Mouse (Mus musculus): ENCODE measurements around the gene Hectd4. TPM values are rescaled to one million over a fixed set of nuclear protein-coding genes. Genes with fewer than 3 reads are reported as not detected.
"Not testable (repeated sequence)": the region's sequence is repeated elsewhere in the genome, so short reads cannot be mapped to it uniquely, and the experiment has no call there.

Gene Hectd4
- polyA plus RNA-seq, 1 experiment from 2014 or later, result 7.6 TPM

DNA sequence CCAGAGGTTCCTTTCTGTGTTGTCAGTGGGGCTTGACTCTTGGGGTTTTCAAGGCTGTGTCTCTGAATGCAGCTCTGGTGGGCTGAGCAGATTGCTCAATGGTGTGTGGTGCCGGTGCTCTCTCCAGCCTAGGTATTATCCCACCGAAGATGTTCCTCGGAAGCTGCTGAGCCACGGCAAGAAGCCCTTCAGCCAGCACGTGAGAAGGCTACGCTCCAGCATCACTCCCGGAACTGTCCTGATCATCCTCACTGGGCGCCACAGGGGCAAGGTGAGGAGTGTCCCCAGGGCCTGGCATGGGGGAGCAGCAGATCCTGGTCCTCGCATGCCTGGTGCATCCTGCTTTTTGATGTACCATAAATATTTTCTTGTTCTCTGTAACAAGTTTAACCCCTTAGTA is 13.5 kb upstream of the Hectd4 start:
- peaks cover 61% of the 10 kb centered on the region for H3K36me3 ChIP-seq
- peak overlapping the region; percentile 97 for H3K9ac ChIP-seq
- WGBS (ENCODE audit: insufficient replicate concordance), result 72% methylated on average over 9 of the region's 9 CpGs
- H3K9me3 ChIP-seq (replicated peaks), result no peaks in the 10 kb centered on the region
- peaks cover 37% of the 10 kb centered on the region for H3K4me1 ChIP-seq (replicated peaks)
- H3K27ac ChIP-seq, result peak overlapping the region; percentile 83
- peak overlapping the region; percentile 88 for H3K4me3 ChIP-seq (replicated peaks)
- ATAC-seq (ENCODE audit: low read depth), result no peak
- no peak for DNase-seq
- H3K4me2 ChIP-seq, result peak overlapping the region; percentile 82
- H3K27me3 ChIP-seq, result no peaks in the 10 kb centered on the region

DNA sequence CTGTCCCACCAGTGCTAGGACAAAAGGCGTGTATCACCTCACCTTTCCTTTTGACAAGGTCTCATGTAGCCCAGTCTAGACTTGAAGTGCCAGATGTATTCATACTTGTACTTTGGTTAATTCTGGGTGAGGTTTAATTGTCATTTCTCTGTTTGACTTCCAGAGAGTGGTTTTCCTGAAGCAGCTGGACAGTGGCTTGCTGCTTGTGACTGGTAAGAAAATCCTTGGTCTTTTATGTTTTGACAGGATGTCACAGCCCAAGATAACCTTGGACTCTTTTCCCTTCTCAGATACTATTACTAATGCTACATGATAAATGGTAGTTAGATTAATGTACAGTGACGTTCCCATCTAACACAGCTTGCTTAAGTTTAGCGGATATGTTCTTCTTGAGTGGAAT is 13.0 kb upstream of the Hectd4 start:
- H3K4me1 ChIP-seq (replicated peaks), result peaks cover 37% of the 10 kb centered on the region
- H3K9ac ChIP-seq, result peak overlapping the region; percentile 97
- DNase-seq (no peak), ATAC-seq (ENCODE audit: low read depth) (no peak)
- H3K27me3 ChIP-seq, result no peaks in the 10 kb centered on the region
- peak overlapping the region; percentile 88 for H3K4me3 ChIP-seq (replicated peaks)
- peak overlapping the region; percentile 82 for H3K4me2 ChIP-seq
- H3K9me3 ChIP-seq (replicated peaks), result no peaks in the 10 kb centered on the region
- peaks cover 66% of the 10 kb centered on the region for H3K36me3 ChIP-seq
- peak overlapping the region; percentile 83 for H3K27ac ChIP-seq
- 68% methylated on average over 3 of the region's 3 CpGs for WGBS (ENCODE audit: insufficient replicate concordance)

DNA sequence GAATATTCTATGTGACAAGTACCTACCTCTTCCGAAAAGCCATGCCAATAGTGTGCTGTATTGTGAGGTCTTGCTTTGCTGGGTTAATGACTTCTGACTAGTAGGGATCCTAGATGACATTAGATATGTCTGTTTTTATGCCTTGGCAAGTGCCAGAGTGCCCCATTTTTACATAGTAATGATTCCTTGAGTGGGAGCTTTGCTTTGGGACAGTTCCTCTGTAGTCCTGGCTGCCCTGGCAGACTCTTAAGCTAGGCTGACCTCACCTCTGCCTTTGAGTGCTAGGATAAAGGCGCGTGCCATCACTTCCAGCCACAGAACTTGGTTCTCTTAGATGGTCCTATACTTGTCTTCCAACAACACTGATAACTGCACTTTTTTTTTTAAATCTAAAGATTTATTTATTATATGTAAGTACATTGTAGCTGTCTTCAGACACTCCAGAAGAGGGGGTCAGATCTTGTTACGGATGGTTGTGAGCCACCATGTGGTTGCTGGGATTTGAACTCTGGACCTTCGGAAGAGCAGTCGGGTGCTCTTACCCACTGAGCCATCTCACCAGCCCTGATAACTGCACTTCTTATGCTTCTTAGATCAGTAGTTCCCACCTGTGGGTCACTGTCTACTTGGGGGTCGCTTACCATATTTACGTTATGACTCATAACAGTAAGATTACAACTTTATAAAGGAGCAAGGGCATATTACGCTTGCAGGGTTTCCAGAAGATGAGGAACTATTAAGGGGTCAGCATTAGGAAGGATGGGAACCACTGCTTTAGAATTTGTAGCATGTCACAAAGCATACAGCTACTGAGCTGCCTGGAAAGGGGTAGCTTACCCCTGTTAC is 10.0 kb upstream of the Hectd4 start:
- Histone ChIP-seq H3K9ac (no peak overlapping the region), H3K27me3 (no peaks in the 10 kb centered on the region), H3K36me3 (peaks cover 78% of the 10 kb centered on the region), H3K27ac (peak overlapping the region; percentile 45; the same call in 1 of the 2 replicates), H3K4me3 (replicated peaks) (no peak overlapping the region), H3K4me2 (no peak overlapping the region), H3K9me3 (replicated peaks) (no peaks in the 10 kb centered on the region), H3K4me1 (replicated peaks) (peaks cover 43% of the 10 kb centered on the region)
- WGBS (ENCODE audit: insufficient replicate concordance), result 83% methylated on average over 9 of the region's 9 CpGs
- no peak for DNase-seq
- ATAC-seq (ENCODE audit: low read depth), result peak; percentile 10; the same call in 1 of the 2 replicates

DNA sequence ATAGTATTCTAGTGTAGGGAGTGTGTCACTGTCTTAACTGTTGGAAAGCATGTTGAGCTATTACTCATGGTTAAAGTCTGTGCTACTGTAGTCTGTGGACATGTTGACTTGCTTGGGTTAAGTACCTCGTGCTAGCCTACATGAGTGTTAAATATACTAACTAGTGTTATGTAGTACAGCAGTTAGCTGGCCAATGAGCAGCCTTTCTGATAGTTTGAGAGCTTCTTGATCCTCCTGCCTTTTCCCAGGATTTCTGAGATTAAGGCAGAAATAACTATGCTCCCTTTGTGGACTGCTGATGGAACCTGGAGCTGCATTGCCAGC is 9.5 kb upstream of the Hectd4 start:
- DNase-seq (no peak), ATAC-seq (ENCODE audit: low read depth) (no peak)
- Histone ChIP-seq H3K36me3 (peaks cover 77% of the 10 kb centered on the region), H3K27ac (no peak overlapping the region), H3K4me1 (replicated peaks) (peaks cover 47% of the 10 kb centered on the region), H3K4me2 (no peak overlapping the region), H3K9me3 (replicated peaks) (no peaks in the 10 kb centered on the region), H3K9ac (no peak overlapping the region), H3K27me3 (no peaks in the 10 kb centered on the region), H3K4me3 (replicated peaks) (no peak overlapping the region)
- 88% methylated on average over 1 of the region's 1 CpGs for WGBS (ENCODE audit: insufficient replicate concordance)

DNA sequence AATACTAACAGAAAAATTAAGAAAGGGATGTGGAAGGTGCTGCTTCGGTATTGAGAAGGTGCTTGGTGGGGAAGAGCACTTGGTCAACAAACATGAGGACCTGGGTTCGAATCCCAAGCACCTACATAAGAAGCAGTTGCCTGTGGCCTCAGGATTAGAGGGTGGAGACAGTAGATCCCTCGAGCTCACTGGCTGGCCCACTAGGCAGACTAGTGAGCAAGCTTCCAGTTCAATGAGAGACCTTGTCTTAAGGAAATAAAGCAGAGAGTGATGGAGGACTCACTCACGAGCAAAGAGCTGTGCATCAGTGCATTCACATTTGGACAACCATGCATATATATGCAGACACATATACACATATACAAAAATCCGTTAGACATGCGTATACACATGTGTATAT is 7.9 kb upstream of the Hectd4 start:
- Histone ChIP-seq H3K4me1 (replicated peaks) (peaks cover 44% of the 10 kb centered on the region), H3K9me3 (replicated peaks) (no peaks in the 10 kb centered on the region), H3K27me3 (no peaks in the 10 kb centered on the region), H3K9ac (no peak overlapping the region), H3K36me3 (peaks cover 61% of the 10 kb centered on the region), H3K27ac (no peak overlapping the region), H3K4me2 (no peak overlapping the region), H3K4me3 (replicated peaks) (no peak overlapping the region)
- ATAC-seq (ENCODE audit: low read depth), result no peak
- WGBS (ENCODE audit: insufficient replicate concordance), result 85% methylated on average over 6 of the region's 6 CpGs
- no peak for DNase-seq

DNA sequence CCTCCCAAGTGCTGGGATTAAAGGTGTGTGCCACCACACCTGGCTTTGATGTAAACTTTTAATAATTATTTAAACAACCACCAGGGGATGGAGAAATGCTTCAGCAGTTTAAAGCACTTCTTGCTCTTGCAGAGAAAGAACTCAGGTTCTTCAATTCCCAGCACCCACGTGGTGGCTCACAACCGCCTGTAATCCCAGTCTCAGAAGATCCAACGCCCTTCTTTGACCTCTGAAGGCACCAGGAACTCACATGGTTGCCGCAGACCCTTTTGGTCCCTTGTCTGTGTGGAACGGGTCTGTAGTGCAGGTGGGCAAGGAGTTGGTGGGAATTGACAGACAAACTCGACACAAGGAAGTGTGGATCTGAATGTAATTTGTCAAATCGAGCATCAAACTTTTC is 5.3 kb upstream of the Hectd4 start:
- peak overlapping the region; percentile 100 for H3K27ac ChIP-seq
- no peak overlapping the region for H3K4me3 ChIP-seq (replicated peaks)
- peak overlapping the region; percentile 72 for H3K9ac ChIP-seq
- peaks cover 53% of the 10 kb centered on the region for H3K4me1 ChIP-seq (replicated peaks)
- peaks cover 35% of the 10 kb centered on the region for H3K36me3 ChIP-seq
- H3K27me3 ChIP-seq, result no peaks in the 10 kb centered on the region
- no peak overlapping the region for H3K4me2 ChIP-seq
- 55% methylated on average over 7 of the region's 7 CpGs for WGBS (ENCODE audit: insufficient replicate concordance)
- ATAC-seq (ENCODE audit: low read depth), result no peak
- no peaks in the 10 kb centered on the region for H3K9me3 ChIP-seq (replicated peaks)
- DNase-seq, result no peak

DNA sequence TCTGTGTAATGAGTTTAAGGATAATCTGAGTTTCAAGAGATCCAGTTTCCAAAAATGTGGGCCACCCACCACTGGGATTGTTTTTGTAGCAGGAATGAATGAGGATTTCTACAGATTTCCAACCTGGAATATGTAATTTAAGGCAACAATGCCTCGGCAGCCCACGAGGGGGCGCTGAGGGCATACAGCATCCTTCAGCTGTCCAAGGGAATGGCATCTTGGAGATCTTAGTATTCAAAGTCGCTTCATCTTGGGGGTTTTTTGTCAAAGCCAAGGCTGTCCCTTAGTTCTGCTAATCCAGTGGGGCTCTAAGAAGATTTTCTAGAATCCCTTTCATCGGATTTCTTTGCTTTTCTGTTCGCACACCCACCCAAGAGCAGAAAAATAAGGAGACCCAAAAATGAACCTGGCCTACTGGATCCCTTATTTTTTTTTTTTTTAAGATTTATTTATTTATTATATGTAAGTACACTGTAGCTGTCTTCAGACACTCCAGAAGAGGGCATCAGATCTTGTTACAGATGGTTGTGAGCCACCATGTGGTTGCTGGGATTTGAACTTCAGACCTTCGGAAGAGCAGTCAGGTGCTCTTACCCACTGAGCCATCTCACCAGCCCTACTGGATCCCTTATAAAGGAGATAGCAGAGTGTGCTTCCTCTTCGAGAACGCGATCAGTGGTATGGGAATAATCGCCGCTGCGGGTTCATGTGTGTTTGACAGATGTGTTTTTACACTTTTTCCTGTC is 4.5 kb upstream of the Hectd4 start:
- H3K27ac ChIP-seq, result peak overlapping the region; percentile 100
- peak overlapping the region; percentile 55 for H3K4me2 ChIP-seq
- H3K9ac ChIP-seq, result peak overlapping the region; percentile 72
- H3K4me1 ChIP-seq (replicated peaks), result peaks cover 55% of the 10 kb centered on the region
- WGBS (ENCODE audit: insufficient replicate concordance), result 11% methylated on average over 13 of the region's 13 CpGs
- DNase-seq (peak; percentile 68), ATAC-seq (ENCODE audit: low read depth) (no peak; the same call in 1 of the 2 replicates)
- H3K9me3 ChIP-seq (replicated peaks), result no peaks in the 10 kb centered on the region
- no peak overlapping the region for H3K4me3 ChIP-seq (replicated peaks)
- H3K36me3 ChIP-seq, result peaks cover 27% of the 10 kb centered on the region
- H3K27me3 ChIP-seq, result no peaks in the 10 kb centered on the region

DNA sequence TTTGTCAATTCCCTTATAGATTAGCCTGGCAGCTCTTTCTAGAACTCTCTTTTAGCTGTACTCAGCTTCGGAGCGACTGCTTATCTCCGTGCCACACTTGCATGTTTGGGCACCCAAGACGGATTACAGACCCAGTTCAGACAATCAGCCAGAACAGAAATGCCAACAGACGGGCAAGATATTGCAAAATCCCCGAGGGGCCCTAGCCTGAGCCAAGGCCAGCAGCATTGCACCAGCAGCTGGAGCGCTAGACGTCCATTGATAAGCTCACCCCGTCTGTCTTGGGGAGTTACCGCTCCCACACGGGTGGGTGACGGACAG is 3.9 kb upstream of the Hectd4 start:
- Histone ChIP-seq H3K4me3 (replicated peaks) (peak overlapping the region; percentile 32), H3K4me1 (replicated peaks) (peaks cover 55% of the 10 kb centered on the region), H3K9me3 (replicated peaks) (no peaks in the 10 kb centered on the region), H3K27ac (peak overlapping the region; percentile 100), H3K27me3 (no peaks in the 10 kb centered on the region), H3K9ac (peak overlapping the region; percentile 72), H3K4me2 (peak overlapping the region; percentile 55), H3K36me3 (peaks cover 22% of the 10 kb centered on the region)
- DNase-seq (peak; percentile 92), ATAC-seq (ENCODE audit: low read depth) (peak; percentile 90)
- 11% methylated on average over 12 of the region's 12 CpGs for WGBS (ENCODE audit: insufficient replicate concordance)

DNA sequence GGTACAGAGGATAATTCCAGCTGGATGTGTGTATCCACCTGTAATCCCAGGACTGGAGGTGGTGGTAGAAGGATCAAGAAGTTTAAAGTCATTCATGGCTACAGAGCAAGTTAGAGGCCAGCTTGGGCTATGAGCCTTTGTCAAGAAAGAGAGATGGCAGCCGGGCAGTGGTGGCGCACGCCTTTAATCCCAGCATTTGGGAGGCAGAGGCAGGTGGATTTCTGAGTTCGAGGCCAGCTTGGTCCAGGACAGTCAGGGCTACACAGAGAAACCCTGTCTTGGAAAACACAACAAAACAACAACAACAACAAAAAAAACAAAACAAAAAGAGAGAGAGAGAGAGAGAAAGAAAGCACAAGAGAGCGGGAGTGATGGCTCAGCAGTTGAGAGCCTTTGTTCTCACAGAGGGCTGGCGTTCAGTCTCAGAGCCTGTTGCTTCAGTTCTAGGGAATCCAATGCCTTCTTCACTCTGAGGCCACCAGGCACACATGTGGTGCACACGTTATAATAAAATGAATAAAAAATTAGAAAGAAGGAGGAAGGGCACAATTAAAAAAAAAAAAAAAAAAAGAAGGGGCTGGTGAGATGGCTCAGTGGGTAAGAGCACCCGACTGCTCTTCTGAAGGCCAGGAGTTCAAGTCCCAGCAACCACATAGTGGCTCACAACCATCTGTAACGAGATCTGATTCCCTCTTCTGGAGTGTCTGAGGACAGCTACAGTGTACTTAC is 3.3 kb upstream of the Hectd4 start:
- Histone ChIP-seq H3K9ac (peak overlapping the region; percentile 72), H3K4me2 (peak overlapping the region; percentile 55), H3K27ac (peak overlapping the region; percentile 100), H3K4me1 (replicated peaks) (peaks cover 59% of the 10 kb centered on the region), H3K4me3 (replicated peaks) (peak overlapping the region; percentile 32), H3K36me3 (peaks cover 15% of the 10 kb centered on the region)
- WGBS (ENCODE audit: insufficient replicate concordance), result 70% methylated on average over 9 of the region's 9 CpGs
- not testable (repeated sequence) for H3K27me3 ChIP-seq; H3K9me3 ChIP-seq (replicated peaks); DNase-seq; ATAC-seq (ENCODE audit: low read depth)

DNA sequence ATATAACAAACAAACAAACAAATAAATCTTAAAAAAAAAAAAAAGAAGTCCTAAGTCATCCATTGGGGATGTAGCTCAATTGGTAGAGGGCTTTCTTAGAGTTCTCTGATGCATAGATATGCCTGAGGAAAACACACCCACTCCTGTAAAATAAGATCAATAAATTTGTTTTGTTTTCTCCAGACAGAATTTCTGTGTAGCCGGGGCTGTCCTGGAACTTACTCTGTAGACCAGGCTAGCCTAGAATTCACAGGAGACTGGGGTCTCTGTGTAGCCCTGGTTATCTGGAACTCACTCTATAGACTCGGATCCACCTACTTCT is 2.7 kb upstream of the Hectd4 start:
- Histone ChIP-seq H3K4me3 (replicated peaks) (no peak overlapping the region), H3K36me3 (peaks cover 10% of the 10 kb centered on the region), H3K9me3 (replicated peaks) (no peaks in the 10 kb centered on the region), H3K27me3 (no peaks in the 10 kb centered on the region), H3K9ac (peak overlapping the region; percentile 72), H3K4me1 (replicated peaks) (peaks cover 64% of the 10 kb centered on the region), H3K27ac (peak overlapping the region; percentile 100), H3K4me2 (no peak overlapping the region)
- WGBS (ENCODE audit: insufficient replicate concordance), result 81% methylated on average over 2 of the region's 2 CpGs
- ATAC-seq (ENCODE audit: low read depth), result no peak
- DNase-seq, result no peak

DNA sequence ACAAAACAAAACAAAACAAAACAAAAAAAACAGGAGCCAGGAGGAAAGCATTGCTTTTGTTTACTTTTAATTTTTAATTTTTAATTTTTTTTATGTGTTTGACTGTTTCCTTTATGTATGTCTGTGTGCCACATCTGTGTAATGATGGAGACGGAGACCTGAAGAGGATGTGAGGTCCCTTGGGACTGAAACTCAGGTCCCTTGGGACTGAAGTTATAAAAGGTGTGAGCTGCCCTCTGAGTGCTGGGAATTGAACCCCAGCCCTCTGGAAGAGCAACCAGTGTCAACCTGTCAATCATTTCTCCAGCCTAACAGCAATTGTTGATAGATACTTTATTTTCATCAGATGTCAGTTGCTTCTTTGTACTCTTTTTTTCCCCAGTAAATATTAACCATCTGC is 829 bp upstream of the Hectd4 start:
- no peaks in the 10 kb centered on the region for H3K36me3 ChIP-seq
- WGBS (ENCODE audit: insufficient replicate concordance), result 94% methylated on average over 1 of the region's 1 CpGs
- peak overlapping the region; percentile 63 for H3K4me2 ChIP-seq
- peak overlapping the region; percentile 100; the same call in 1 of the 2 replicates for H3K9ac ChIP-seq
- H3K27ac ChIP-seq, result peak overlapping the region; percentile 98
- peak overlapping the region; percentile 93; the same call in 1 of the 2 replicates for H3K4me3 ChIP-seq (replicated peaks)
- no peaks in the 10 kb centered on the region for H3K9me3 ChIP-seq (replicated peaks)
- DNase-seq (no peak), ATAC-seq (ENCODE audit: low read depth) (no peak)
- no peaks in the 10 kb centered on the region for H3K27me3 ChIP-seq
- H3K4me1 ChIP-seq (replicated peaks), result peaks cover 73% of the 10 kb centered on the region

Measured in liver, embryonic 13.5 days (tissue).